Mouse (Mus musculus) stomach, embryonic 16.5 days (tissue): ENCODE data around the gene 6030452D12Rik. TPM values are rescaled to one million over a fixed set of nuclear protein-coding genes. Genes with fewer than 3 reads are reported as not detected.

ENCODE experiments used
- ATAC-seq: fragments of 200-750 bp; cut with Nextera tagmentation; 2 replicates; pipeline ENCODE4 v1.8.0; 2017; ENCODE audit warnings: moderate number of reproducible peaks, moderate TSS enrichment; ENCODE audit not compliant: insufficient read depth, low FRiP score
- H3K27ac ChIP-seq: fragments of 300-500 bp; sonication (generic); 2 replicates; pipeline ENCODE4 v1.5.1; 2014; ENCODE audit warnings: low read length
- H3K27me3 ChIP-seq: fragments of 300-500 bp; sonication (generic); 2 replicates; pipeline ENCODE4 v1.6.1; 2014; ENCODE audit warnings: low read length, control low read depth, mixed read lengths; ENCODE audit not compliant: control insufficient read depth, insufficient read depth
- H3K36me3 ChIP-seq: fragments of 300-500 bp; sonication (generic); 2 replicates; pipeline ENCODE4 v1.6.1; 2014; ENCODE audit warnings: low read length; ENCODE audit not compliant: control insufficient read depth, insufficient read depth
- H3K4me1 ChIP-seq: fragments of 300-500 bp; sonication (generic); 2 replicates; pipeline ENCODE4 v1.6.1; 2014; ENCODE audit warnings: low read length, control low read depth, mixed read lengths; ENCODE audit not compliant: control insufficient read depth, insufficient read depth
- H3K4me2 ChIP-seq: fragments of 300-500 bp; sonication (generic); 2 replicates; pipeline ENCODE4 v1.6.1; 2014; ENCODE audit warnings: low read depth, low read length, mixed read lengths
- H3K4me3 ChIP-seq: fragments of 300-500 bp; sonication (generic); replicated peaks from 2 replicates; pipeline ENCODE4 v1.5.1; 2014; ENCODE audit warnings: mild to moderate bottlenecking, low read length
- H3K9ac ChIP-seq: fragments of 300-500 bp; sonication (generic); 2 replicates; pipeline ENCODE4 v1.6.1; 2014; ENCODE audit warnings: low read length
- H3K9me3 ChIP-seq: fragments of 300-500 bp; sonication (generic); replicated peaks from 2 replicates; pipeline ENCODE4 v1.6.1; 2016; ENCODE audit warnings: low read length, control low read depth; ENCODE audit not compliant: control insufficient read depth
- WGBS: fragments of 180-500 bp; shearing (Covaris S2); extraction: QIAGEN DNeasy Blood & Tissue Kit; methylation state at CpG from one replicate; pipeline ENCODE4 v1.1.7; 2014; 5-methylcytosine and 5-hydroxymethylcytosine counted together
- polyA plus RNA-seq: library from polyadenylated mRNA; unstranded; fragments of >200 nt; fragmentation: Nextera tagmentation; extraction: Ambion mirVana; gene quantifications from 2 replicates; pipeline ENCODE4 v1.2.1, GENCODE M21; 2015

The 6030452D12Rik gene
- polyA plus RNA-seq, 1 experiment from 2014 or later: not detected

GRCm38 (mm10) chr8:106545149-106545548 lies 44.8 kb downstream of the 6030452D12Rik start:
- no peaks in the 10 kb centered on the region for H3K27me3 ChIP-seq
- H3K36me3 ChIP-seq: no peaks in the 10 kb centered on the region
- no peak overlapping the region for H3K4me2 ChIP-seq
- H3K9me3 ChIP-seq: no peaks in the 10 kb centered on the region
- ATAC-seq: no peak
- H3K4me3 ChIP-seq: no peak overlapping the region
- no peak overlapping the region for H3K27ac ChIP-seq
- H3K9ac ChIP-seq: no peak overlapping the region
- 86% methylated on average over 2 of the region's 2 CpGs for WGBS
- no peaks in the 10 kb centered on the region for H3K4me1 ChIP-seq

GRCm38 (mm10) chr8:106546746-106547145 lies 46.4 kb downstream of the 6030452D12Rik start:
- Histone ChIP-seq H3K9ac (no peak overlapping the region), H3K4me1 (no peaks in the 10 kb centered on the region), H3K9me3 (no peaks in the 10 kb centered on the region), H3K27me3 (no peaks in the 10 kb centered on the region), H3K27ac (no peak overlapping the region), H3K4me2 (no peak overlapping the region), H3K36me3 (no peaks in the 10 kb centered on the region), H3K4me3 (no peak overlapping the region)
- ATAC-seq: no peak
- 85% methylated on average over 7 of the region's 7 CpGs for WGBS

DNA sequence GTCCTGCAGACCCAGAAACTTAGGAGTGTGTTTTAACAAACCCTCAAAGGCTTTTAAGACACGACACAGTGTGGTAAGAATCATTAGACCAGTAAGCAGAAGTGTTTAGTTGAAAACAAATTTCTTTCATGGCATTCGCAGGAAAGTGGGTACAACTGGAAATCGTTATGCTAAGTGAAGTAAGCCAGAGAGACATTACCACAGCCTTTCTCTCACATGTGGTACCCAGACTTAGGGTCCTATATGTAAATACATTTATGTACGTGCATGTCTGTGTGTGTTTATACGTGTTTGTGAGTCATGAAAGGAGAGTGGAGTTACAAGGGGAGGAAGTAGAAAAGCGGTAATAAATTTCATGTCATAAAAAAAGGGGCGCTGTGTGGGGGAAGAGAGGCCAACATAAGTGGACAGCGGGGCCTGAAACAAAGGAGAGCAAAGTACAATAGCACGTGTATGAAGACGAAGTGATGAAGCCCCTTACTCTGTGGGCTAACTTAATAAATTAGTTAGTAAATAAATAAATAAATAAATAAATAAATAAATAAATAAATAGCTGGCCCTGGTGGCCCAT lies 48.1 kb downstream of the 6030452D12Rik start:
- H3K9me3 ChIP-seq: no peaks in the 10 kb centered on the region
- H3K4me3 ChIP-seq: no peak overlapping the region
- ATAC-seq: no peak
- no peak overlapping the region for H3K27ac ChIP-seq
- no peaks in the 10 kb centered on the region for H3K4me1 ChIP-seq
- H3K27me3 ChIP-seq: no peaks in the 10 kb centered on the region
- H3K36me3 ChIP-seq: no peaks in the 10 kb centered on the region
- WGBS: 83% methylated on average over 10 of the region's 10 CpGs
- no peak overlapping the region for H3K9ac ChIP-seq
- H3K4me2 ChIP-seq: no peak overlapping the region

GRCm38 (mm10) chr8:106550906-106551305 lies 50.6 kb downstream of the 6030452D12Rik start:
- H3K4me3 ChIP-seq: no peak overlapping the region
- H3K9ac ChIP-seq: no peak overlapping the region
- no peaks in the 10 kb centered on the region for H3K9me3 ChIP-seq
- H3K4me2 ChIP-seq: no peak overlapping the region
- WGBS: 95% methylated on average over 1 of the region's 1 CpGs
- H3K4me1 ChIP-seq: no peaks in the 10 kb centered on the region
- H3K27ac ChIP-seq: no peak overlapping the region
- no peaks in the 10 kb centered on the region for H3K36me3 ChIP-seq
- ATAC-seq: no peak
- H3K27me3 ChIP-seq: no peaks in the 10 kb centered on the region

DNA sequence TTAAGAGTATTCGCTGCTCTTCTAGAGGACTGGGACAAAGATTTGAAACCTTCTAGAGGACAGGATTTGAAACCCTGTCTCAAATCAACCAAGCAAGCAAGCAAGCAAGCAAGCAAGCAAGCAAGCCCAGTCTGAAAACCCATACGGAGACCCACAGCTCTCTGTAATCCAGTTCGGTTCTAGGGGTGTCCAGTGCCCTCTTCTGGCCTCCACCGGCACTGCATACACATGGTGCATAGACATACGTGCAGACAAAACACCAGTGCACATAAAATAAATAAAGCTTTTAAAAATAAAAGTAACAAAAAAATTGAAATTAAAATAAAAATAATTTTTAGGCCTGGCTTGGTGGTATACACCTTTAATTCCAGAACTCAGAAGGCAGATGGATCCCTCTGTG lies 53.7 kb downstream of the 6030452D12Rik start:
- Histone ChIP-seq H3K36me3 (no peaks in the 10 kb centered on the region), H3K4me1 (no peaks in the 10 kb centered on the region), H3K4me3 (no peak overlapping the region), H3K4me2 (no peak overlapping the region), H3K27me3 (no peaks in the 10 kb centered on the region), H3K9me3 (0 out of 2 replicates have a peak, but pooled peaks cover 3% of the 10 kb centered on the region), H3K27ac (no peak overlapping the region), H3K9ac (no peak overlapping the region)
- 97% methylated on average over 5 of the region's 5 CpGs for WGBS
- ATAC-seq: no peak

- H3K4me3 ChIP-seq: no peak overlapping the region
- no peaks in the 10 kb centered on the region for H3K36me3 ChIP-seq
- H3K4me2 ChIP-seq: no peak overlapping the region
- ATAC-seq: no peak
- no peak overlapping the region for H3K9ac ChIP-seq
- no peak overlapping the region for H3K27ac ChIP-seq
- no peaks in the 10 kb centered on the region for H3K27me3 ChIP-seq
- H3K9me3 ChIP-seq: 0 out of 2 replicates have a peak, but pooled peaks cover 3% of the 10 kb centered on the region
- 67% methylated on average over 6 of the region's 7 CpGs for WGBS
- no peaks in the 10 kb centered on the region for H3K4me1 ChIP-seq
These were observed 55.8 kb downstream of the 6030452D12Rik start for GRCm38 (mm10) chr8:106556068-106556645.

Other genes starting within 250 kb of the 6030452D12Rik start
- gene Smpd3, start 162.5 kb upstream of the 6030452D12Rik start, polyA plus RNA-seq: 24.5 and 30.8 TPM in 2 replicates
- gene Zfp90, start 85.2 kb upstream of the 6030452D12Rik start, polyA plus RNA-seq: 15.3 and 18.1 TPM in 2 replicates
- 16.7 and 16.8 TPM in 2 replicates for gene Cdh3, start 10.4 kb downstream of the 6030452D12Rik start, polyA plus RNA-seq
- 13.4 and 26.5 TPM in 2 replicates for gene Gm10073, start 72.9 kb downstream of the 6030452D12Rik start, polyA plus RNA-seq
- gene Cdh1, start 102.8 kb downstream of the 6030452D12Rik start, polyA plus RNA-seq: 215 and 267 TPM in 2 replicates
- gene Tango6, start 182.5 kb downstream of the 6030452D12Rik start, polyA plus RNA-seq: 8.6 and 9.4 TPM in 2 replicates